14 mouse cellular contexts compared by ENCODE assay signal in genomic region chr11:117914531-117914930, GRCm38 (mm10). TPM values are rescaled to one million over a fixed set of nuclear protein-coding genes. Genes with fewer than 3 reads are reported as not detected.
DNase-seq lines count a peak whose midpoint lies in the region; ATAC-seq and TF ChIP-seq lines count a peak whose summit lies in the region.
"Had no signal": no experiment of that assay in that cellular context is flagged by ENCODE, and none has a peak within 500 bp of the region (broad histone marks: within the 10 kb centered on the region; RNA-seq: fewer than 3 reads in every experiment).

No protein-coding gene starts in this region.

- H3K9ac ChIP-seq in heart, embryonic 13.5 days: no peak overlapping the region
- peak overlapping the region; percentile 35 for H3K9ac ChIP-seq in intestine, embryonic 16.5 days (ENCODE audit: low read depth, low read length)
- H3K9ac ChIP-seq: embryonic facial prominence, embryonic 12.5 days; forebrain, postnatal 0 days; hindbrain, embryonic 15.5 days had no signal

- TF ChIP-seq CTCF in G1E (IDR thresholded peaks at IDR 0.05; ENCODE audit: low read depth, low read length): no peak

- H3K36me3 ChIP-seq in heart, embryonic 13.5 days: no peaks in the 10 kb centered on the region
- H3K36me3 ChIP-seq in G1E (replicated peaks) (no peaks in the 10 kb centered on the region), myocyte (ENCODE audit: control insufficient read depth, insufficient read depth) (no peaks in the 10 kb centered on the region)
- H3K36me3 ChIP-seq in intestine, embryonic 16.5 days (ENCODE audit: control insufficient read depth, insufficient read depth, low read length): no peaks in the 10 kb centered on the region
- H3K36me3 ChIP-seq: embryonic facial prominence, embryonic 12.5 days; hindbrain, embryonic 15.5 days had no signal

- no peak overlapping the region for H3ac ChIP-seq in myocyte (ENCODE audit: control insufficient read depth, insufficient read length)

- H3K4me3 ChIP-seq in heart, embryonic 13.5 days: no peak overlapping the region
- H3K4me3 ChIP-seq in G1E (ENCODE audit: low read depth, low read length) (no peak overlapping the region; the same call in 1 of the 2 replicates), myocyte (no peak overlapping the region)
- H3K4me3 ChIP-seq in intestine, embryonic 16.5 days (ENCODE audit: low read length): no peak overlapping the region
- H3K4me3 ChIP-seq: embryonic facial prominence, embryonic 12.5 days; hindbrain, embryonic 15.5 days had no signal

- no peaks in the 10 kb centered on the region for H3K27me3 ChIP-seq in heart, embryonic 13.5 days (replicated peaks)
- H3K27me3 ChIP-seq in G1E (ENCODE audit: insufficient read depth, low read length) (peaks cover 39% of the 10 kb centered on the region), myocyte (ENCODE audit: control insufficient read depth, insufficient read depth, insufficient read length) (no peaks in the 10 kb centered on the region)
- H3K27me3 ChIP-seq in intestine, embryonic 16.5 days (replicated peaks; ENCODE audit: control insufficient read depth, insufficient read depth, low read length): no peaks in the 10 kb centered on the region
- H3K27me3 ChIP-seq: embryonic facial prominence, embryonic 12.5 days; hindbrain, embryonic 15.5 days had no signal

- 0 out of 2 replicates have a peak overlapping the region, but pooled peaks have one; percentile 25 for H3K27ac ChIP-seq in heart, embryonic 13.5 days (replicated peaks)
- H3K27ac ChIP-seq in intestine, embryonic 16.5 days (ENCODE audit: low read length): peak overlapping the region; percentile 42; the same call in 1 of the 2 replicates
- H3K27ac ChIP-seq: embryonic facial prominence, embryonic 12.5 days; hindbrain, embryonic 15.5 days had no signal

- 14% methylated on average over 12 of the region's 12 CpGs for WGBS in heart, embryonic 13.5 days
- 47% methylated on average over 12 of the region's 12 CpGs for WGBS in intestine, embryonic 16.5 days

- intact Hi-C loops in heart, postnatal 36 days (cut with DNase I): loop anchor here (5.0 kb wide), 1 partner anchor 33 kb away; no protein-coding TSS in a partner anchor

- peaks cover 27% of the 10 kb centered on the region for H3K4me1 ChIP-seq in heart, embryonic 13.5 days
- peaks cover 14% of the 10 kb centered on the region for H3K4me1 ChIP-seq in G1E (ENCODE audit: insufficient read depth, low read depth, low read length)
- peaks cover 14% of the 10 kb centered on the region; the same call in 1 of the 2 replicates for H3K4me1 ChIP-seq in intestine, embryonic 16.5 days (ENCODE audit: control insufficient read depth, insufficient read depth, low read length)

- H3K4me2 ChIP-seq in heart, embryonic 13.5 days: no peak overlapping the region; the same call in 1 of the 2 replicates
- H3K4me2 ChIP-seq in intestine, embryonic 16.5 days (ENCODE audit: low read depth, low read length): no peak overlapping the region
- no peak overlapping the region for H3K4me2 ChIP-seq in myocyte (ENCODE audit: low read depth)
- H3K4me2 ChIP-seq: embryonic facial prominence, embryonic 12.5 days; hindbrain, embryonic 15.5 days had no signal

- no peaks in the 10 kb centered on the region for H3K79me2 ChIP-seq in myocyte (ENCODE audit: control insufficient read depth, insufficient read depth)

- no peak for DNase-seq in heart, postnatal 36 days
- no peak for DNase-seq in G1E (ENCODE audit: low spot score)
- DNase-seq in kidney, postnatal 14 days: no peak
- DNase-seq in kidney, postnatal 25 days: no peak
- DNase-seq: forebrain, postnatal 0 days; heart, adult 18-20 months; thymus, postnatal 36 days had no signal

- TF ChIP-seq POLR2A in myocyte (IDR thresholded peaks at IDR 0.05; ENCODE audit: insufficient read length, low read depth): no peak

- ATAC-seq in heart, embryonic 13.5 days (ENCODE audit: extremely low read depth, insufficient number of reproducible peaks, low FRiP score, low TSS enrichment): no peak
- ATAC-seq in G1E (ENCODE audit: extremely low read depth, insufficient number of reproducible peaks, low FRiP score, poor library complexity, severe bottlenecking): peak; percentile 29; the same call in 1 of the 2 replicates
- peak; percentile 77 for ATAC-seq in intestine, embryonic 16.5 days
- ATAC-seq in frontal cortex, adult (ENCODE audit: low TSS enrichment): no peak
- ATAC-seq: forebrain, postnatal 0 days had no signal

- H3K9me3 ChIP-seq in heart, embryonic 13.5 days: peaks cover 10% of the 10 kb centered on the region; the same call in 1 of the 2 replicates
- peaks cover 8% of the 10 kb centered on the region for H3K9me3 ChIP-seq in G1E (replicated peaks)
- H3K9me3 ChIP-seq in intestine, embryonic 16.5 days (ENCODE audit: control insufficient read depth, low read length): peaks cover 6% of the 10 kb centered on the region; the same call in 1 of the 2 replicates
- H3K9me3 ChIP-seq: hindbrain, embryonic 15.5 days had no signal

TF ChIP-seq in myocyte, 11 proteins besides CTCF, POLR2A, EP300 and RAD21:
- peak in 1 of 3 experiments; percentile 49 for TF ChIP-seq MYOG (IDR thresholded peaks at IDR 0.05; ENCODE audit: control insufficient read depth in 1 of 3, insufficient read depth in 1 of 3, insufficient read length in 2 of 3, low read depth in 2 of 3)
- TF ChIP-seq MYOD1 (IDR thresholded peaks at IDR 0.05; ENCODE audit: control insufficient read depth in 1 of 3, insufficient read length in 2 of 3, low read depth in 2 of 3): peak in 1 of 3 experiments; percentile 55
- TF ChIP-seq E2F4 (IDR thresholded peaks at IDR 0.05; ENCODE audit: insufficient read depth): no peak
- no peak for TF ChIP-seq REST (IDR thresholded peaks at IDR 0.05; ENCODE audit: insufficient read depth, insufficient read length)
- peak; percentile 36 for TF ChIP-seq USF1 (IDR thresholded peaks at IDR 0.05; ENCODE audit: low read depth)

RNA-seq across cellular contexts. Expression of gene Tha1, which starts 41.2 kb away (rescaled TPM):
- 4.6 and 5.4 TPM in 2 replicates for polyA plus RNA-seq in heart, embryonic 13.5 days (2015; fragmentation: Nextera tagmentation; extraction: Ambion mirVana)
- total RNA-seq in heart, postnatal 36 days (2021): 1 to 10 TPM; 6.9 to 8.2 TPM
- total RNA-seq in G1E (2014; fragmentation: Nextera tagmentation): not detected in 2 replicates
- not detected in 2 replicates for total RNA-seq in G1E (2017)
- polyA plus RNA-seq in G1E (2012): not detected in 2 replicates
- polyA plus RNA-seq in intestine, embryonic 16.5 days (2015; fragmentation: Nextera tagmentation; extraction: Ambion mirVana): 12.2 and 13.7 TPM in 2 replicates
- polyA plus RNA-seq in myocyte (2012; fragmentation: generic; extraction: Trizol): 2.5 TPM

RNA-seq across cellular contexts. Expression of gene Tmem235, which starts 54.0 kb away (rescaled TPM):
- not detected in 2 replicates for polyA plus RNA-seq in heart, embryonic 13.5 days (2015; fragmentation: Nextera tagmentation; extraction: Ambion mirVana)
- not detected for total RNA-seq in heart, postnatal 36 days (2021)
- not detected in 2 replicates for total RNA-seq in G1E (2014; fragmentation: Nextera tagmentation)
- 0.12 TPM in 1 of 2 replicates, not detected in the other for total RNA-seq in G1E (2017)
- polyA plus RNA-seq in G1E (2012): not detected in 2 replicates
- polyA plus RNA-seq in intestine, embryonic 16.5 days (2015; fragmentation: Nextera tagmentation; extraction: Ambion mirVana): 0.07 TPM in 1 of 2 replicates, not detected in the other
- not detected for polyA plus RNA-seq in myocyte (2012; fragmentation: generic; extraction: Trizol)
- total RNA-seq: forebrain, postnatal 0 days; heart, adult 18-20 months; layer of hippocampus, adult 18-20 months had no signal
- polyA plus RNA-seq: embryonic facial prominence, embryonic 12.5 days; forebrain, postnatal 0 days; hindbrain, embryonic 15.5 days had no signal

RNA-seq across cellular contexts. Expression of gene Socs3, which starts 55.3 kb away (rescaled TPM):
- 4.9 and 8.5 TPM in 2 replicates for polyA plus RNA-seq in heart, embryonic 13.5 days (2015; fragmentation: Nextera tagmentation; extraction: Ambion mirVana)
- 1 to 10 TPM; 3.4 to 3.8 TPM for total RNA-seq in heart, postnatal 36 days (2021)
- total RNA-seq in G1E (2014; fragmentation: Nextera tagmentation): 1.3 TPM in 1 of 2 replicates, not detected in the other
- 3.8 and 5.6 TPM in 2 replicates for total RNA-seq in G1E (2017)
- polyA plus RNA-seq in G1E (2012): 2.5 and 2.9 TPM in 2 replicates
- polyA plus RNA-seq in intestine, embryonic 16.5 days (2015; fragmentation: Nextera tagmentation; extraction: Ambion mirVana): 18.9 and 21.2 TPM in 2 replicates
- 27.3 TPM for polyA plus RNA-seq in myocyte (2012; fragmentation: generic; extraction: Trizol)

Comparison
In these comparisons a context has a peak if more than half of its experiments do, and no peak if none do; other contexts are left out.
1. ATAC-seq: peak in G1E (single experiment) and intestine, embryonic 16.5 days (single experiment); none in heart, embryonic 13.5 days (single experiment) and frontal cortex, adult (single experiment).